Mouse (Mus musculus) frontal cortex, adult 2 months (tissue): Measurements from ENCODE around the gene Gas2l1. TPM values are rescaled to one million over a fixed set of nuclear protein-coding genes. Genes with fewer than 3 reads are reported as not detected.

Source experiments
- DNase-seq, 2 experiments: peaks; one replicate each; pipeline ENCODE4 v3.0.0; 2022; ENCODE audit warnings: low spot score in 1 of 2; ENCODE audit errors: extremely low spot score in 1 of 2
- polyA plus RNA-seq: library from polyadenylated mRNA; depleted of rRNA; stranded (reverse); fragments of >200 nt; gene quantifications from 2 replicates; pipeline ENCODE4 v1.2.3, GENCODE M21; 2012

The Gas2l1 gene
- polyA plus RNA-seq, 1 experiment = 98.7 TPM

GRCm38 (mm10) chr11:5046321-5046926, 18.7 kb downstream of the Gas2l1 start:
- DNase-seq = peak in 1 of 2 experiments; percentile 72

DNA sequence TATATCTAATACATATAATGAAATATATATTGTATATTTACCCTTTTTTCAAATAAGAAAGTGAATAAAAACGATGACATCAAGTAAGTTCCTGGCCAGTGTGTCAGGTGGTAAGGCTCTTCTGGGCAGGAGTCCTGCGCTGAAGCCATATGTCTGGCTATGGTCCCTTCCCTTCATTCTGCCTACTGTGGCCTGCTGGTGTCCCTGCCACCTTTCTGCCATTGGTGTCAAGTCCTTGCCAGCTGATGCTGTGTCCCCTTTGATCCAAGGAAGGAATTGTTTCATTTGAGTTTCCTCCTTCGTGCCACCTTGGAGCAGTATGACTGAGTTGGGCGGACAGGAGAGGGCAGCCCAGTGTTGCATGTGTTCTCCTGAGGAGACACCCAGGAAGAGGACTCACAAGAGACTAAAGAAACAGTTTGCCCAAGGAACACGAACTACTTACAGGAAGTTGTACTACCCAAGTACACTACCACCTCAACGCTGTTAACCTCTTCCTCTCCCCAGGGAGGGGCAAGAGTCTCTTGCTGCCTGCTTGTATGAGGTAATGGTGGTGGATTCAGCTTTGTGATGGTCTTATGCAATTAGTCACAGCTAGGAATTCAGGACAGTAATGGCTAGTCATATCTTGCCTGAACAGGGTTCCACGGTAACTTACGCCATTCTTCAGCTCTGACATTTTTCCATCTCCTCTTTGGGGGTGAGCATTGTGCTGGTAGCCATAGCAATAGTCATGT, 22.3 kb downstream of the Gas2l1 start:
- no peak for DNase-seq

DNA sequence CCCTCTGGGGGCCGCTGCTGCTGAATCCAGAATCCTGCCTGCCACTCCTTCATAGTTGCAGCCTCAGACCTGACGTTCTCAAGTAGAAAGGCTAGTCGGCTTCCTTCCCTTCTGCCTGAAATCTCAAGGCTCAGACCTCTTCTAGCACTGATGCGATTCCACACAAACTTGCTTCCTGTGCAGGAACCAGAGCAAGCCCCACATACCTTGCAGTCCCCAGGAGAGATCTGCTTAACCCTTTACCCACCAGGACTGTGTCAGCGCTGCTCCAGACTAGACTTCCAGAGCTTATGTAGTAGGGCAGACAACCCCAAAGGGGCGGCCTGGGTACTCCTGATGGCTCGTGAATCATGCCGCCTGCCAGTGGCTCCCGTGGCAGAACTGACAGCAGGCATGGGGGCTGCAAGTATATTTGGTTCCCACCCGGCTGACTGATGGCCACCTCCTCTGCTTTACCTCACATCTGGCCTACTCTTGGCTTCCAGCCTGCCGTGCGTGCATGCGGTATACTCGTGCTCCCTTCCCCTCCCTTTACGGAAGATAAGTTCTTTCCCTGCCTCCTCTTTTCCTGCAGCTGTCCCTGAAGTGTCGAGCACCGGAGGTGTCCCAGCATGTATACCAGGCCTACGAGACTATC, 23.9 kb downstream of the Gas2l1 start:
- DNase-seq = peak; percentile 80 to 87

DNA sequence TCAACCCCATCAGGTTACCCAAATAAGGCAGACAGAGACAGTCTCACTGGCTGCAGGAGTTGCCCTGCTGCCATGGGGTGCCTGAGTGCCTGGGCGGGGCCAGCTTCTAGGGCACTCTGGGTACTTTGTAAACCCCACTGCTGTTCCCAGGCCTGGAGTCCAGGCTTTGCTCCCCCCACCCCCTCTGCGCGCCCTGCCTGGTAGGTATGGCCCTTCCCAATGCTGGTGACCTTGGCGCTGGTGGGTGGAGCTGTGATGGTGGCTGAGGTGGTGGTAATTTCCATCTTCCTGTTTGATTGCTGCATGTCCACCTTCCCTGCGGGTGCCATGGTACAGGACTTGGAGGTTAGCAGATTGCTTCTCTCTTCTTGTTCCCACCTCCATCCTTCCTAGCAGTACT, 24.5 kb downstream of the Gas2l1 start:
- no peak for DNase-seq

DNA sequence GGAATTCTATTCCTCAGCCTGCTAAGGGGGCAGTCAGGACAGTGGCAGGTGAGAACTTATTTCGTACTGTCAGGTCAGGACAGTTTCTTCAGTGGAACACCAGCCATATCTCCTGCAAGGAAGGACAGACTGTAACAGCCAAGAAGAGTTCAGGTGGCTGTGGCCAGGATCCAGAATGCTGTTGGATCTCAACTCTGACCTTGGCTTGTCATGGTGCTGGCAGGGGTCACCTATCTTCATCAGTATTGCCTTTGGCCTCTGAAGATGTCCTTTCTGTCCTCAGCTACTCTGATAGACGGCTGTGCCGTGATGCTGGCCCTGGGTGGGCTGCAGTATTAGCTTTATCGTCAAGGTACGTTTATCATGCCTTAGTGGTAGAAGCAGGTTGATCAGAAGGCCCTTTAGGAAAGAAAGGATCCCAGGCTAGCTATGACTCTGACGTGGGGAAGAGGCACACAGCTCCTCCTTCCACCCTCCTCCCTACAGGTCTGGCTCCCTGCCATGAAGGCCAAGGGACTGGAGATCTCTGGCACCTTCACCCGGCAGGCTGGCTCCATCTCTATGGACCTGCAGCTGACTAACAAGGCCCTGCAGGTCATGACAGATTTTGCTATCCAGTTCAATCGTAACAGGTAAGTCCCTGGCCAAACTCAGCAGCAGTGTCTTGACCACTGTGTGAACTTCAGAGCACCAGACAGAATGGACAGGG, 27.8 kb downstream of the Gas2l1 start:
- no peak for DNase-seq

- peak; percentile 77 to 85 for DNase-seq
These were observed 29.7 kb downstream of the Gas2l1 start for GRCm38 (mm10) chr11:5035421-5035820.

DNA sequence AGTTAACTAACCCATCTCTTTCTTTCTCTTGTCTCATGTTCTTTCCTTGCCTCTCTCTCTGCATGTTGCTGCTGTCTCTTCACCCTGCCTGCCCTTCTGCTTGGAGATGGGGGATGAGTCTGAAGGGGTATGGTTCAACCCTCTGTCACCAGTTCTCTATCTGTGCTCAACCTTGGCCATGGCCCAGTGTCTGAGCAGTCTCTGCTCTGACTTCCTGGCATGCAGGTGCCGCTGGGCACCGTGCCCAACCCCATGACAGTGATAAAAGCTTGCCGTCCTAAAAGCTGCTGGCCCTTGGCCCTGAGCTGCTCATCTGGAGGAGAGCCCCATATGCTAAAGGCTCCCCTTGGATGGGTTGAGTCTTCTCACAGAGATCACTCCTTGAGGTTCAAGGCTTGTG, 32.0 kb downstream of the Gas2l1 start:
- no peak for DNase-seq

GRCm38 (mm10) chr11:5032706-5033105, 32.4 kb downstream of the Gas2l1 start:
- DNase-seq = no peak

GRCm38 (mm10) chr11:5028228-5028627, 36.9 kb downstream of the Gas2l1 start:
- peak; percentile 67 to 82 for DNase-seq

GRCm38 (mm10) chr11:5025108-5025507, 40.0 kb downstream of the Gas2l1 start:
- no peak for DNase-seq

- DNase-seq = peak in 1 of 2 experiments; percentile 59
These were observed 47.6 kb downstream of the Gas2l1 start for GRCm38 (mm10) chr11:5017506-5017905.

DNA sequence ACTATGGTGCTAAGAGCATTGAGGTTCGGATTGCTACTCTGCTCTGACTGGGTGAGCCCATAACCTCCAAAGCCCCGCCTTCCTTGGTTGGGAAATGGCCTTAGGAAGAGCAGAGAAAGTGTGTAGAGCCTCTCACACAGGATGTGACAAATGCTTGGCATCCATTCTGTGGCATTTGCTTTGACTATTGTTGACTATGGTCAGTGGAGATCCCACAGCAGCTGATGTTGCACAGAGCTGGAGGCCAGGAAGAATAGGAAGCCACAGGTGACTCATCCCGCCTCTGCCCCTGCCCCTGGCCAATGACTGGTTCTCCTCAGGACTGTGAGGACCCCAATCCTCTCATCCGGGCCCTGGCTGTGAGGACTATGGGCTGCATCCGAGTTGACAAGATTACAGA, 48.8 kb downstream of the Gas2l1 start:
- no peak for DNase-seq

DNA sequence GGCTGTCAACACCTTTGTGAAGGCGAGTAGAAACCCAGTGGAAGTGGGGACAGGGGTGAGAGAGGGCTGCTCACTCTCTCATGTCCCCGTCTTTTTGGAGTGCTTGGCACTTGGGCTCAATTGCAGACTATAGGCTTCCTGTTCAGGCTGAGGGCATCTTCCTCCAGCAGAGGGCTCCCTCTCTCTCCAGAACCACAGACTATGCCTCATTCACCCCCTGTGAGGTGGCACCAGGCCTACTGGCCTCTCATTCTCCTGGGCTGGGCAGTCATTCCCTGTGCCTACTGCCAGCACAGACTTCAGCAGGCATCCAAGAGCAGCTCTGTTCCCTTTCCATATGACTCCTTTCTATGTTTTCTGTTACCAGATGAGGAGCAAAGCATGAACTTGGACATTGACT, 49.4 kb downstream of the Gas2l1 start:
- peak; percentile 41 to 86 for DNase-seq

DNA sequence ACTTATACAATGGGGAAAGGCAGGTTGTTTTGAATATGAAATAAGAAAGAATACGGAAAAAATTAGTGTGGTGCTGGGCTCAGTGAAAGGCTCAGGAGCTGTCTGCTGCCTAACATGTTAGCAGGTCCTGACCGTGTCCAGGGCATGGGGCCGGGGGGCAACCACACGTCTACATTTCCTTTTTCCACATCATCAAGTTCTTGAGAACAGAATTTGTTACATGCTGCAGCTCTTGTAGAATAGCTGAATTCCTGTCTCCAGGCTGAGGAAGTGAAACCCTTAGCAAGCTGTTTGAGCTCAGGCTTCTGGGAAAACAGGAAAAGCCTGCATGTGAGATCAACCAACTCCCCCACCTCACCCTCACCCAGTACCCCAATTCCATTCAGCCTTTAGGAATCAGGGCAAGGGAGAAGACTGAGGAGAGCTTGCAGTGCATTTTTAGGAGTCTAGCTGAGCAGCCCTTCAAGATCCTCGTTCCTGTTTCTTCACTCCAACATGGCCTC, 52.9 kb downstream of the Gas2l1 start:
- no peak for DNase-seq

DNA sequence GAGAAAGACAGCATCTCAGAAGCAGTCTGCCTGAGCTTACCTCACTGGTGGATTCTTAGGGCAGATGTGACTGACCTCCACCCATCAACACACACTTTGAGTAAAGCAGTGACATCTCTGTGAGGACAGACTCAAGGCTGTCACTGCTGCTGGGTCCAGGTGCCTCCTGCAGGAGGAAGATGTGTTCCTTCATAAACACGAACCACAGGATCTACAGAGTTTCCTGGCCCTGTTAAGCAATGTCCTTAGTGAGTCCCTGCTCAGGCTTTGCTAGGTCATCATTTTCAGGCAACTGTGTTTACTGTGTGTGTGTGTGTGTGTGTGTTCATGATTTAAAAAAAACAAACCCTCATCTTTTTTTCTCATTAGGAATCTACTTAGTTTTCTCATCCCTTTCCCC, 53.6 kb downstream of the Gas2l1 start:
- DNase-seq = no peak

- DNase-seq = no peak
These were observed 54.9 kb downstream of the Gas2l1 start for GRCm38 (mm10) chr11:5010205-5010604.

DNA sequence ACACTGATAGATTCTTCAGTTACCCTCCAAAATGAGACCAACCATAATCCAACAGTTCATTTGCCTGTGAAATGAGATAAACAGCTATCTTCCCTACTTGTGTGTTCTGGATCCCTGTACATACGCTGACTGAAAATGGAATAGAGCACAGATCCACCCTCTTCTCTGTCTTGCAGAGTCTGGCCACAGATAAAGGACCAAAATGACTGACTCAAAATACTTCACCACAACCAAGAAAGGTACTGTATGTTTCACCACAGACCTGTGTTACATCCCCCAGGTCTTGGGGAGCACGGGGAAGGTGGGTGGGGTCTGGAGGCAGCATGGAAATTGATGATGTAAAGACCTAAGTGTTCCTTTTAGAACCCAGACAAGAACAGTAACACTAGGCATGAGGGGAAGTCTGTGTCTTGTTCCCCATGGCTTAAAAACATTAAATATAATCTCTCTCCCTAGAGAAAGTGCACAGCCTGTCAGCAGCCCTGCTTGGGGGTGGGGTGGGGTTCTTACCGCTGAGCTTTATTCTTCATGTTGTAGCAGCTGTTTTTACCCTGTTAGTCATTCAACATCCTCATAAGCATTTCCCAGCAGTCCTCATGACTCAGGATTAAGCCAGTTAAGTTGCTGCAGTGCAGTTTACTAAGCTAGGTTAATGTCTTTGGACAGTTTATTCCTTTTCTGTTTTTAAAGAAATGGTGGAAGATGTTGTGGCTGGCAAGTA, 55.6 kb downstream of the Gas2l1 start:
- DNase-seq = peak; percentile 29 to 58

- DNase-seq = no peak
These were observed 56.3 kb downstream of the Gas2l1 start for GRCm38 (mm10) chr11:5008867-5009266.

GRCm38 (mm10) chr11:5007186-5007585, 57.9 kb downstream of the Gas2l1 start:
- DNase-seq = no peak

DNA sequence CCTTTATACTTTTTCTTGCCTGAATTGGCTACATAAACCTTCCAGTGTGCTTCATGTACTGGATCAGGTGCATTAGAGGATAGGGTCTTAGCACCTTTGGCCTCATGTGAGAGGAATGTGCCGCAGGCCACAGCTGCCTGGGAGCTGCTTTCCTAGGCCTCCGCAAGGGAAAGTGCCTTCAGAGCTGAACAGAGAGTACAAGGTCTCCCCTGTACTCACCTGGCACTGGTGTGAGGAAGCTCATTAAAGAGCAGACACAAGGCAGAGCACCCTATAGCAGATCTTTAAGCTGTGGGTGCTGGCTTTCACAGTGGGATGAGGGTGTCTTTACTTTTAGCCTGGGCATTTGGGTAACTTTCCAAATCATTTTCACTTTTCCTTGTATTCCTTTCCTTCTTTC, 59.6 kb downstream of the Gas2l1 start:
- no peak for DNase-seq
